Mouse (Mus musculus): ENCODE measurements at regions not wholly inside any gene's neighbourhood (a gene's known extent, or its start where the extent isn't known, plus 50 kb on each side); places are given as distances from the start of the nearest gene placed in this dataset.

GRCm38 (mm10) chr2:57613243-57613642 is 375.8 kb downstream of the Gpd2 start:
- DNase-seq (ENCODE audit: low read depth, low spot score): peak; percentile 13

- DNase-seq (ENCODE audit: low read depth, low spot score): no peak
Measured at GRCm38 (mm10) chr2:57614587-57614991, 377.2 kb downstream of the Gpd2 start.

GRCm38 (mm10) chr2:57616525-57617225 is 379.2 kb downstream of the Gpd2 start:
- no peak for DNase-seq (ENCODE audit: low read depth, low spot score)

- no peak for DNase-seq (ENCODE audit: low read depth, low spot score)
Measured at GRCm38 (mm10) chr2:57617258-57617657, 379.8 kb downstream of the Gpd2 start.

GRCm38 (mm10) chr2:57644117-57644516 is 353.6 kb upstream of the Galnt5 start:
- no peak for DNase-seq (ENCODE audit: low read depth, low spot score)

- no peak for DNase-seq (ENCODE audit: low read depth, low spot score)
Measured at GRCm38 (mm10) chr2:57644541-57644940, 353.1 kb upstream of the Galnt5 start.

- DNase-seq (ENCODE audit: low read depth, low spot score): no peak
Measured at GRCm38 (mm10) chr2:57649002-57649401, 348.7 kb upstream of the Galnt5 start.

GRCm38 (mm10) chr2:57657409-57657808 is 340.3 kb upstream of the Galnt5 start:
- DNase-seq (ENCODE audit: low read depth, low spot score): no peak

- no peak for DNase-seq (ENCODE audit: low read depth, low spot score)
Measured at GRCm38 (mm10) chr2:57661838-57662237, 335.8 kb upstream of the Galnt5 start.

- DNase-seq (ENCODE audit: low read depth, low spot score): no peak
Measured at GRCm38 (mm10) chr2:57672007-57672643, 325.6 kb upstream of the Galnt5 start.

- no peak for DNase-seq (ENCODE audit: low read depth, low spot score)
Measured at GRCm38 (mm10) chr2:57689877-57690276, 307.8 kb upstream of the Galnt5 start.

- DNase-seq (ENCODE audit: low read depth, low spot score): no peak
Measured at GRCm38 (mm10) chr2:57696992-57697772, 300.5 kb upstream of the Galnt5 start.

GRCm38 (mm10) chr2:57698659-57699061 is 299.0 kb upstream of the Galnt5 start:
- peak; percentile 58 for DNase-seq (ENCODE audit: low read depth, low spot score)

GRCm38 (mm10) chr2:57699226-57699625 is 298.5 kb upstream of the Galnt5 start:
- DNase-seq (ENCODE audit: low read depth, low spot score): no peak

- DNase-seq (ENCODE audit: low read depth, low spot score): no peak
Measured at GRCm38 (mm10) chr2:57716754-57717510, 280.8 kb upstream of the Galnt5 start.
